Mouse (Mus musculus): Measurements from ENCODE around the gene Lrrc61. TPM values are rescaled to one million over a fixed set of nuclear protein-coding genes. Genes with fewer than 3 reads are reported as not detected.
A peak's percentile ranks its signal among the peaks of the same experiment; 100 is the strongest.
"Not testable (repeated sequence)": the region's sequence is repeated elsewhere in the genome, so short reads cannot be mapped to it uniquely, and the experiment has no call there.

The Lrrc61 gene
- total RNA-seq (2014; rRNA removed) (3.2 and 3.3 TPM in 2 replicates), polyA plus RNA-seq (2012; rRNA removed) (8.5 and 10.1 TPM in 2 replicates)

- DNase-seq (ENCODE audit: extremely low read depth, low read depth, low spot score) = peak; percentile 90
- H3K4me3 ChIP-seq (ENCODE audit: insufficient read depth, low read depth, low read length) = peak within 1 kb of the TSS; percentile 65
- TF ChIP-seq POLR2A (IDR thresholded peaks at IDR 0.05; ENCODE audit: extremely low read depth, insufficient read depth, low read length) = peak; percentile 60
- TF ChIP-seq CTCF (IDR thresholded peaks at IDR 0.05; ENCODE audit: low read depth, low read length) = no peak
- no peaks in the 10 kb centered on the region for H3K27me3 ChIP-seq (ENCODE audit: control insufficient read depth, insufficient read depth, low read length)
- under 1% methylated on average over 39 of the region's 39 CpGs for WGBS
- peaks cover 12% of the 10 kb centered on the region for H3K4me1 ChIP-seq (ENCODE audit: control insufficient read depth, insufficient read depth, low read length)
- H3K9ac ChIP-seq (ENCODE audit: low read depth, low read length) = peak within 1 kb of the TSS; percentile 86
- no peaks in the 10 kb centered on the region for H3K79me2 ChIP-seq (ENCODE audit: control insufficient read depth, insufficient read depth, low read length)
- H3K36me3 ChIP-seq (ENCODE audit: control insufficient read depth, insufficient read depth, low read length) = no peaks in the 10 kb centered on the region
- H3K27ac ChIP-seq (replicated peaks; ENCODE audit: insufficient read depth, low read depth, low read length) = peak within 1 kb of the TSS; percentile 98
Measured at GRCm38 (mm10) chr6:48554280-48555103, at the start of gene Lrrc61. Gene Lrrc61, plus strand, starts transcription at chr6:48554796.

GRCm38 (mm10) chr6:48508087-48508486 lies 46.5 kb upstream of the Lrrc61 start:
- TF ChIP-seq POLR2A (IDR thresholded peaks at IDR 0.05; ENCODE audit: extremely low read depth, insufficient read depth, low read length) = no peak
- TF ChIP-seq CTCF (IDR thresholded peaks at IDR 0.05; ENCODE audit: low read depth, low read length) = no peak
- no peaks in the 10 kb centered on the region for H3K27me3 ChIP-seq (ENCODE audit: control insufficient read depth, insufficient read depth, low read length)
- WGBS = 77% methylated on average over 4 of the region's 4 CpGs
- no peaks in the 10 kb centered on the region for H3K4me1 ChIP-seq (ENCODE audit: control insufficient read depth, insufficient read depth, low read length)
- peaks cover 9% of the 10 kb centered on the region for H3K36me3 ChIP-seq (ENCODE audit: control insufficient read depth, insufficient read depth, low read length)
- no peak overlapping the region for H3K9ac ChIP-seq (ENCODE audit: low read depth, low read length)
- no peak overlapping the region for H3K27ac ChIP-seq (replicated peaks; ENCODE audit: insufficient read depth, low read depth, low read length)
- no peak overlapping the region for H3K4me3 ChIP-seq (ENCODE audit: insufficient read depth, low read depth, low read length)
- no peak for DNase-seq (ENCODE audit: extremely low read depth, low read depth, low spot score)
- H3K79me2 ChIP-seq (ENCODE audit: control insufficient read depth, insufficient read depth, low read length) = no peaks in the 10 kb centered on the region; the same call in 1 of the 2 replicates

- Histone ChIP-seq H3K4me1 (ENCODE audit: control insufficient read depth, insufficient read depth, low read length) (no peaks in the 10 kb centered on the region), H3K9ac (ENCODE audit: low read depth, low read length) (no peak overlapping the region), H3K27ac (replicated peaks; ENCODE audit: insufficient read depth, low read depth, low read length) (no peak overlapping the region), H3K36me3 (ENCODE audit: control insufficient read depth, insufficient read depth, low read length) (peaks cover 19% of the 10 kb centered on the region), H3K79me2 (ENCODE audit: control insufficient read depth, insufficient read depth, low read length) (no peaks in the 10 kb centered on the region; the same call in 1 of the 2 replicates), H3K4me3 (ENCODE audit: insufficient read depth, low read depth, low read length) (no peak overlapping the region), H3K27me3 (ENCODE audit: control insufficient read depth, insufficient read depth, low read length) (no peaks in the 10 kb centered on the region)
- DNase-seq (ENCODE audit: extremely low read depth, low read depth, low spot score) = no peak
- WGBS = 84% methylated on average over 4 of the region's 4 CpGs
- TF ChIP-seq POLR2A (IDR thresholded peaks at IDR 0.05; ENCODE audit: extremely low read depth, insufficient read depth, low read length) (no peak), CTCF (IDR thresholded peaks at IDR 0.05; ENCODE audit: low read depth, low read length) (no peak)
Measured at GRCm38 (mm10) chr6:48510426-48510825, 44.2 kb upstream of the Lrrc61 start.

- Histone ChIP-seq H3K9ac (ENCODE audit: low read depth, low read length) (no peak overlapping the region), H3K79me2 (ENCODE audit: control insufficient read depth, insufficient read depth, low read length) (no peaks in the 10 kb centered on the region), H3K4me3 (ENCODE audit: insufficient read depth, low read depth, low read length) (no peak overlapping the region), H3K36me3 (ENCODE audit: control insufficient read depth, insufficient read depth, low read length) (peaks cover 25% of the 10 kb centered on the region), H3K27ac (replicated peaks; ENCODE audit: insufficient read depth, low read depth, low read length) (no peak overlapping the region), H3K27me3 (ENCODE audit: control insufficient read depth, insufficient read depth, low read length) (no peaks in the 10 kb centered on the region), H3K4me1 (ENCODE audit: control insufficient read depth, insufficient read depth, low read length) (no peaks in the 10 kb centered on the region)
- no peak for TF ChIP-seq CTCF (IDR thresholded peaks at IDR 0.05; ENCODE audit: low read depth, low read length)
- 91% methylated on average over 7 of the region's 7 CpGs for whole genome bisulfite sequencing
- no peak for DNase-seq (ENCODE audit: extremely low read depth, low read depth, low spot score)
Measured at GRCm38 (mm10) chr6:48511861-48512260, 42.7 kb upstream of the Lrrc61 start.

GRCm38 (mm10) chr6:48524882-48525281 lies 29.7 kb upstream of the Lrrc61 start:
- H3K27me3 ChIP-seq (ENCODE audit: control insufficient read depth, insufficient read depth, low read length); H3K9ac ChIP-seq (ENCODE audit: low read depth, low read length); DNase-seq (ENCODE audit: extremely low read depth, low read depth, low spot score); H3K36me3 ChIP-seq (ENCODE audit: control insufficient read depth, insufficient read depth, low read length); H3K4me1 ChIP-seq (ENCODE audit: control insufficient read depth, insufficient read depth, low read length); H3K4me3 ChIP-seq (ENCODE audit: insufficient read depth, low read depth, low read length); H3K79me2 ChIP-seq (ENCODE audit: control insufficient read depth, insufficient read depth, low read length); H3K27ac ChIP-seq (replicated peaks; ENCODE audit: insufficient read depth, low read depth, low read length): not testable (repeated sequence)
- WGBS = 98% methylated on average over 15 of the region's 16 CpGs

GRCm38 (mm10) chr6:48527901-48528300 lies 26.7 kb upstream of the Lrrc61 start:
- WGBS = 95% methylated on average over 9 of the region's 9 CpGs
- no peak for DNase-seq (ENCODE audit: extremely low read depth, low read depth, low spot score)

More at GRCm38 (mm10) chr6:48527901-48528300, 26.7 kb upstream of the Lrrc61 start:
- TF ChIP-seq POLR2A (IDR thresholded peaks at IDR 0.05; ENCODE audit: extremely low read depth, insufficient read depth, low read length) (no peak), CTCF (IDR thresholded peaks at IDR 0.05; ENCODE audit: low read depth, low read length) (no peak)
- Histone ChIP-seq H3K79me2 (ENCODE audit: control insufficient read depth, insufficient read depth, low read length) (no peaks in the 10 kb centered on the region), H3K27ac (replicated peaks; ENCODE audit: insufficient read depth, low read depth, low read length) (no peak overlapping the region), H3K36me3 (ENCODE audit: control insufficient read depth, insufficient read depth, low read length) (no peaks in the 10 kb centered on the region; the same call in 1 of the 2 replicates), H3K4me3 (ENCODE audit: insufficient read depth, low read depth, low read length) (no peak overlapping the region), H3K4me1 (ENCODE audit: control insufficient read depth, insufficient read depth, low read length) (no peaks in the 10 kb centered on the region), H3K9ac (ENCODE audit: low read depth, low read length) (no peak overlapping the region), H3K27me3 (ENCODE audit: control insufficient read depth, insufficient read depth, low read length) (no peaks in the 10 kb centered on the region)
